Mouse (Mus musculus) testis, adult 2 months (tissue): ENCODE measurements at regions not wholly inside any gene's neighbourhood (a gene's known extent, or its start where the extent isn't known, plus 50 kb on each side); places are given as distances from the start of the nearest gene placed in this dataset.

Source experiments
- CTCF ChIP-seq: fragments of 200-500 bp; IDR thresholded peaks from 2 replicates; pipeline ENCODE4 v1.5.1; 2012; ENCODE audit warnings: low read depth, mild to moderate bottlenecking, inconsistent platforms, low read length, moderate library complexity; ENCODE audit not compliant: control insufficient read depth, insufficient read depth, insufficient replicate concordance
- POLR2A ChIP-seq: fragments of 200-500 bp; IDR thresholded peaks from 2 replicates; pipeline ENCODE4 v1.6.1; 2012; ENCODE audit warnings: low read depth, mild to moderate bottlenecking, inconsistent platforms, low read length, moderate library complexity; ENCODE audit not compliant: control insufficient read depth

GRCm38 (mm10) chr17:15180223-15180860 is 139.0 kb upstream of the Gm3448 start:
- TF ChIP-seq POLR2A (no peak), CTCF (no peak)
